Mouse (Mus musculus) C2C12 (cell line): ENCODE measurements around the gene Ss18l1.

Experiments used
- CEBPB ChIP-seq: IDR thresholded peaks from one replicate; pipeline ENCODE4 v1.6.1; 2011; ENCODE audit warnings: low read depth, mild to moderate bottlenecking, control low read depth, moderate library complexity
- CTCF ChIP-seq: IDR thresholded peaks from one replicate; pipeline ENCODE4 v1.5.1; 2011; ENCODE audit not compliant: control insufficient read depth, insufficient read depth, insufficient read length
- MYOD1 ChIP-seq: IDR thresholded peaks from one replicate; pipeline ENCODE4 v1.6.1; 2011; ENCODE audit warnings: low read depth; ENCODE audit not compliant: control insufficient read depth, insufficient read length
- USF1 ChIP-seq: IDR thresholded peaks from one replicate; pipeline ENCODE4 v1.6.1; 2011; ENCODE audit warnings: low read depth, mild to moderate bottlenecking, control low read depth, moderate library complexity

DNA sequence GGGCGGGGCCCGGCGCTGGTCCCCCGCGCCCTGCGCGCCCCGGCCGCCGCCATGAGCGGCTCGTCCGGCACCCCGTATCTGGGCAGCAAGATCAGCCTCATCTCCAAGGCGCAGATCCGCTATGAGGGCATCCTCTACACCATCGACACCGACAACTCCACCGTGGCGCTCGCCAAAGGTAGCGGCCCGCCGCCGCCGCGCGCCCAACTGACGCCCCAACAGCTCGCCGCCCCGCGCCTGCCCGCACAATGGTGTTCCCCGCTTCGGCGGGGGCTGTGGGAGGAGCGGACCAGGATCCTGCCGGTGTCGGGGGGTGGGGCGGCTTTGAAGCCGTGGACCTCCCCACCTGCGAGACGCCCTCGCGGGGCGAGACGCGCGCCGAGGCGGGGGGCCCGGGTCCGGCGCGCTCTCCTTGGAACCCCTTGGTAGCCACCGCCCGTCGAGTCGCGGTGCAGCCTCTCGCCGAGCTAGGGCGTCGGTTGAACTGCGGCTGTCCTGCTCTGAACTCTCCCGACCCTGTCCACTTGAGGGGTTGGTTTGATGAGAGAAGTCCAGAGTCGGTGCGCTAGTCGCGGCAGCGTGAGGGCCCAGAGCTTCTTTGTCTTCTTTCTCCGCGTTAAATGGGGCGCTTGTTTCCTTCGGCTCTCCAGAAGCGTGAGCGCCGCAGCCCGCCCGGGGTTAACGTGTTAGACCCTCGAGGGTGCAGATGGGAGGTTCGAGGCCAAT, 17.0 kb upstream of the Ss18l1 start:
- no peak for TF ChIP-seq CTCF
- no peak for TF ChIP-seq USF1
- TF ChIP-seq MYOD1: no peak
- no peak for TF ChIP-seq CEBPB
